Mouse (Mus musculus): ENCODE results near the gene Ints6.

Ints6 gene

GRCm38 (mm10) chr14:62761036-62761881 is at the start of gene Ints6:
Ints6 (minus strand) TSS chr14:62761169.
- peak; percentile 98 to 99 for DNase-seq

- no peak for DNase-seq
Measured at GRCm38 (mm10) chr14:62808661-62809523, 47.9 kb upstream of the Ints6 start.

DNA sequence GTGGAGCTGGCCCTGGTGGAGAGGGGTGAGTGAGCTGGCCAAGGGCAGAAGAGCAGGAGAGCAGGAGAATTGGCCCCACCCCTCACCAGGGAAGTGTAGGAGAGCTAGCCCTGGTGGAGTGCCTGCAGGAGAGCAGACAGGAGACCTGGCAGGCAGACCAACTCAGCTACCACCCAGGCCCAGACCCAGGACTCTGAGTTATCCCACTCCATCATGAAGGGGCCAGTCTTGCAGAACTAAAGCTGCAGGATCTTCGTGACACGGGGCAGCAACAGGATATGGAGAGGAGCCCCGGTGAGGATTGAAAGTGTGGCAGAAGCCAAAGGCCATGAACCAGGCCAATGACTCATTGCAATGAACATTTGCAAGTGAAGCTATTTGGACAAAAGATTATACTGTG is 46.0 kb upstream of the Ints6 start:
- DNase-seq: no peak

DNA sequence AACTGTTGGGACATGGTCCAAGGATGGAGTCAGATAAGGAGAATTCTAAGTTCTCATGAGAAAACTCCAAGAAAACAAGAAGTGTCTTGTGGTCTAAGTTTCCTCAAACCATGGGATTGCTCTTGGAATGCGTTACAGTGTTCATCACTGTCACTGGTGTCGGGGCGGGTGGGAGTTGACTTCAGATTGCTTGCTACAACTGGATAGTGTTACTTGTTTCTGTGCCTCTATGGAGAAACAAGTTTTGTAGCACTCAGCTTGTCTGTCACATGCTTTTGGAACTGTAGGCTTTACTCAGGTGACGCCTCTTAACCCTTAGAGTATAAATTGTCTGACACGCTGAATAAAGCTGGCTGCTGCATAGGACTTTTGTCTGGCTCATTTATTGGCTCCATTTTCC is 42.2 kb upstream of the Ints6 start:
- DNase-seq: no peak

- no peak for DNase-seq
Measured at GRCm38 (mm10) chr14:62800791-62801190, 39.8 kb upstream of the Ints6 start.

DNA sequence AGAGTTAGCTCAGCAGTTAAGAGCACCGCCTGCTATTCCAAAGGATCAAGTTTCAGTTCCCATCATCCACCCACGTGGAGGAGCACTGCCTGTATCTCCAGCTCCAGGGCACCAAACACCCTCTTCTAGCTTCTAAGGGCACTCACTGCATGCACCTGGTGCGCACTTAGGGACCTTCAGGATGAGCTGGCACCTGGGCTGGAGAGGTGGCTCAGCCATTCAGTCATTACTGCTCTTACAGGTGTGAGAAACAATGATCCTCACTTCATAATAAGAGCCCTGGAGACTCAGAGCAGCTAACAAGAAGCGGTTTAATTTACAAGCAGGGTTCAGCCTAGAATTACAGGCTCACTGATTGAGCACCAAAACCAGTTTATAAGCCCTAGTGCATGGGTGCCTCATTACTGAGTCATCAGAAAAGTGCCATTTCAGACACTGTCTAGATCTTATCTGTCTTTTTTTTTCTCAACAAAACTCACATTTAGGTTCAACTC is 37.7 kb upstream of the Ints6 start:
- DNase-seq: no peak

GRCm38 (mm10) chr14:62795719-62796118 is 34.8 kb upstream of the Ints6 start:
- DNase-seq: no peak

GRCm38 (mm10) chr14:62789282-62789681 is 28.3 kb upstream of the Ints6 start:
- no peak for DNase-seq

- DNase-seq: no peak
Measured at GRCm38 (mm10) chr14:62782981-62783380, 22.0 kb upstream of the Ints6 start.

DNA sequence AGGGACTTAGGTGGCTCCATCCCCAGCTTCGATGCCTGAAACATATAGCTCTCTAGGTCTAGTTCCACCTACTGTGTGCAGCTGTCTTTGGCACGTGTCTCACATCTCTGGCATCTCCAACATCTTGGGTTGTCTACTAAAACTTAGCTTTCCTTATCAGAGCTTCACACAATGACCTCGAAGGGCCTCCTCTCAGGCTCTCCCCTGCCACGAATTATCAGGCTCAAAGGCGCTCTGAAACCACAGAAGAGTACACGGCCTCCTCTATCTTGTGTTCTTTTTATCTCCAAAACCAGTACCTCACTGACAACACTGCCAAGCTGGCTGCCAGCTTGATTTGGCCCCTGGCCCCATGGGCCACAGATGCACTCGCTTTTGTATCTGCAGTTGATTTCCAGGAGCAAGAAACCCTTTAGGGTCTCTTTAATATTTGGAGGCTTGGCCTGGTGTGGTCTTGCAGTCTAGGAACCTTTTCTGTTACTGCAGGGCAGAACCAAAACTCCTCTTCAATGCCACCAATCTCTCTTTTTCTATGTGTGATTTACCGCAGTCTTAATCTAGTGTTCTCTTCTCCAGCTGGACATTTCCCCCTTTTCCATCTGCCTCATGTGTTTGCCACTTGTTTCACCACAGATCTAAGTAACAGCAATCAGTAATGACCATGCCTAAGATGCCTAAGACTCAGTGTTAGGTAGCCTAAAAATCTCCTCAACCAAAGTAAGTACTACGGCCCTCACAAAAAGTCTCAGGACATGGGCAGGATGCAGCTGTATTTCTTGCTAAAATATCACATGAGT is 19.7 kb upstream of the Ints6 start:
- DNase-seq: no peak

- no peak for DNase-seq
Measured at GRCm38 (mm10) chr14:62778095-62778494, 17.1 kb upstream of the Ints6 start.

GRCm38 (mm10) chr14:62775034-62775433 is 14.1 kb upstream of the Ints6 start:
- DNase-seq: no peak

GRCm38 (mm10) chr14:62774246-62774645 is 13.3 kb upstream of the Ints6 start:
- DNase-seq: no peak

DNA sequence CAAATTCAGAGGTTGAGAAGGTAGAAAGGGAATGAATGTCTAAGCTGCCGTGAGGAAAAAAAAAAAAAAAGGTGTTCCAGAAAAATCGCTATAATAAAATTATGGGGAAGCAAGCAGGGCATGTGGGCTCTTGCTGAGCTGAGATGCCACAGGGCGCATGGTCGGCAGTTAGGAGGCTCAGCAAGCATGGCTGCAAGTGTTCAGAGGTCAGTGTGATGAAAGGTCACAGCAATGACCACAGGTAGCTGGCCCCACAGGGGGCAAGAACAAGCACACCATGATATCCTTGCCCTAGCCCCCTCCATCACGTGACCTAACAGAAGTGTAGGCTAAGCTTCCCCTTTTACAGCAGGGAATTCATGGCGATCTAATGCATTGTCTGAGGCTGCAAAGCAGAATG is 12.8 kb upstream of the Ints6 start:
- DNase-seq: no peak

DNA sequence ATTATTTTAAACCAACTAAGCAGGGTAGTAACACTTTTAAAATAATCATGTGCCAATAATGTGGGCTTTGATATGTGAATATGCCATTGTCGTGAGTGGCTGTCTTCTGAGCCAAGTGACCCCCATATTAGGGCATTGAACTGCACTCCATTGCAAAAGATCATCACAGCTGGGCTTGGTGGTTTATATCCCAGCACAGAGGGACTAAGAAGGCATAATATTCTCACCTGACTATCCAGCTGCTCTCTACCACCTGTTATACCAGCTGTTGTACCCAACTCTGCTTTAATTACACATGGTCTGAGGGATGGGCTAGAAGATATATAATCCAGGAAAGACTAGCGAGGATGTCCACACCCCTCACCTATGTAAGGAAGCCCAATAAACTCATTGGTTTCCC is 4.4 kb upstream of the Ints6 start:
- no peak for DNase-seq

GRCm38 (mm10) chr14:62764371-62764770 is 3.4 kb upstream of the Ints6 start:
- DNase-seq: no peak

- no peak for DNase-seq
Measured at GRCm38 (mm10) chr14:62761943-62762342, 974 bp upstream of the Ints6 start.

GRCm38 (mm10) chr14:62760321-62761035 is 491 bp downstream of the Ints6 start:
- DNase-seq: peak; percentile 56 to 65

DNA sequence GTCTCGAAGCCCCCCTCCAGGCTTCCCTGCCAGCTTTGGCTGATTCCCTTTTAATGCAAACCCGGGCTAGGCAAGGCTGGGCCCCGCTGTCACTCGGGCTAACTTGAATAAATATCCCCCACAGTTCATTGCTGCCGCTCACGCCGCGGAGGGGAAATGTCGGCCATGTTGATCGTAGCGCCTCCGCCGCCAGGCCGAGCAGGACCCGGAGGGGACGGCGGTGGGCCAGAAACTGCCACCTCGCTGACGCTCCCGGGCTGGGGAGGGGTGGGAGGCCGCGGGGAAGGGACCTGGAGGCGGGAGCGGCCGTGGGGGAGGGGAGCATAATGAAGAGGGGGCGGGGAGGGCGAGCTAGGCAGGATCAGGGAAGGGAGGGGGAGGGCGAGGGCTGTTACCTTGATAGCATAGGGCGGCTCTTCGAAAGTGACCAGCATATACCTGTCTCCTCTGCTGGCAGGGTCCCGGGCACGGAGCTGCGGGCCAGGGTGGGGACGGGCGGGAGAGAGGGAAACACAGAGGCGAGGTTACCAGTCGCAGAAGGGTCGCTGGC is 1.1 kb downstream of the Ints6 start:
- DNase-seq: peak; percentile 60 to 62

DNA sequence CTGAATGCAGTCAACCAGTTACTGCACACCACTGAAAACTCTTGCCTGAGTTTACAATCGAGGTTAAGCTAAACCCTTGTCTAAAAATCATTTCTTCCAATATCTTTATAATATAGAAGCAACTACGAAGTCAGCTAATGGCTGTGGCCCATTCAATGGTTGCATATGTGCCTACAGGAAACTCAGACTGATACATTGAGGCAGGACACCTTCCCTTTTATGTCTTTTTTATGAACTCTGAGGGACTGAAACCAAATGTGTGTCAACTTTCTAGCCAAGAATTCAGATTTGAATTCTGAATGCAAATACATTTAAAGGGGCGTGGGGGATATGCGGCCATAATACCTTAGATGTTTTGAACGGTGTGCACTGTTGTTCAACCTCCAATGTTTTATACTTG is 2.3 kb downstream of the Ints6 start:
- no peak for DNase-seq

- no peak for DNase-seq
Measured at GRCm38 (mm10) chr14:62755095-62755640, 5.8 kb downstream of the Ints6 start.

- DNase-seq: no peak
Measured at GRCm38 (mm10) chr14:62751479-62751878, 9.5 kb downstream of the Ints6 start.

Measured in thymus, adult 18-20 months (tissue).